Mouse (Mus musculus) midbrain, embryonic 13.5 days (tissue): Measurements from ENCODE around the gene St7. TPM values are rescaled to one million over a fixed set of nuclear protein-coding genes. Genes with fewer than 3 reads are reported as not detected.

Experiments
- ATAC-seq: fragments of 200-750 bp; cut with Nextera tagmentation; 2 replicates; pipeline ENCODE4 v1.8.0; 2017; ENCODE audit warnings: mild to moderate bottlenecking, moderate TSS enrichment, moderate library complexity
- H3K27ac ChIP-seq: fragments of 300-500 bp; sonication (generic); 2 replicates; pipeline ENCODE4 v1.5.1; 2015; ENCODE audit warnings: inconsistent platforms, mild to moderate bottlenecking, moderate library complexity
- H3K27me3 ChIP-seq: fragments of 300-500 bp; sonication (generic); 2 replicates; pipeline ENCODE4 v1.6.1; 2015; ENCODE audit warnings: mild to moderate bottlenecking, inconsistent platforms
- H3K36me3 ChIP-seq: fragments of 300-500 bp; sonication (generic); 2 replicates; pipeline ENCODE4 v1.6.1; 2015; ENCODE audit warnings: mild to moderate bottlenecking, inconsistent platforms
- H3K4me1 ChIP-seq: fragments of 300-500 bp; sonication (generic); replicated peaks from 2 replicates; pipeline ENCODE4 v1.6.1; 2015; ENCODE audit warnings: inconsistent platforms
- H3K4me2 ChIP-seq: fragments of 300-500 bp; sonication (generic); replicated peaks from 2 replicates; pipeline ENCODE4 v1.6.1; 2015; ENCODE audit warnings: moderate library complexity, mild to moderate bottlenecking, inconsistent platforms
- H3K4me3 ChIP-seq: fragments of 300-500 bp; sonication (generic); replicated peaks from 2 replicates; pipeline ENCODE4 v1.5.1; 2015; ENCODE audit warnings: mild to moderate bottlenecking, inconsistent platforms
- H3K9ac ChIP-seq: fragments of 300-500 bp; sonication (generic); replicated peaks from 2 replicates; pipeline ENCODE4 v1.6.1; 2015; ENCODE audit warnings: mild to moderate bottlenecking, inconsistent platforms
- H3K9me3 ChIP-seq: fragments of 300-500 bp; sonication (generic); 2 replicates; pipeline ENCODE4 v1.6.1; 2016; ENCODE audit warnings: mild to moderate bottlenecking, inconsistent platforms
- WGBS: fragments of 180-500 bp; shearing (Covaris S2); methylation state at CpG from one replicate; pipeline ENCODE4 v1.1.7; 2015; 5-methylcytosine and 5-hydroxymethylcytosine counted together
- polyA plus RNA-seq: library from polyadenylated mRNA; unstranded; fragments of >200 nt; fragmentation: Nextera tagmentation; extraction: Ambion mirVana; gene quantifications from 2 replicates; pipeline ENCODE4 v1.2.1, GENCODE M21; 2015

The St7 gene
- polyA plus RNA-seq, 1 experiment from 2014 or later = 63.0 TPM

GRCm38 (mm10) chr6:17922180-17922579 is 229.4 kb downstream of the St7 start:
- no peak for ATAC-seq
- H3K9ac ChIP-seq = no peak overlapping the region
- H3K4me2 ChIP-seq = no peak overlapping the region
- peaks cover 9% of the 10 kb centered on the region for H3K4me1 ChIP-seq
- H3K36me3 ChIP-seq = peaks cover 39% of the 10 kb centered on the region
- WGBS = 88% methylated on average over 1 of the region's 1 CpGs
- no peaks in the 10 kb centered on the region for H3K9me3 ChIP-seq
- H3K27me3 ChIP-seq = no peaks in the 10 kb centered on the region
- no peak overlapping the region for H3K4me3 ChIP-seq
- no peak overlapping the region for H3K27ac ChIP-seq

DNA sequence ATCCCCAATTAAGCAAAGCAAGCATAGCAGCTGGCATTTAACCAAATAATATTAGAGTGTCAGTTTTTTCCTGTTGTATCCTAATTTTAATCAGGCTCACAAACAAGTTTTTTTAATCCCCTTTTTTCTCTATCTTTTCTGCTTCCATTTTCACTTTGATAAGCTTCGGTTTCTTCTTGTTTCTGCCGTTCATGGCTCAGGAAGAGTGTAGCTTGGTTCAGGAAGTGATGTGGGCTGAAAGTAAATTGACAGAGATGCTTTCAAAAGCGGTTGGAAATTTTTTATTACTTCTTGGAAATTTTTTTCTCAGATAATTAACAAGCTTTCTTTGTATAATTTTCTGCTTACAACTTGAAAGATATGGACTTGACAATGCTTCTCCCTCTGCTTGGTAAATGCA is 230.2 kb downstream of the St7 start:
- Histone ChIP-seq H3K36me3 (peaks cover 39% of the 10 kb centered on the region), H3K4me3 (no peak overlapping the region), H3K9ac (no peak overlapping the region), H3K9me3 (no peaks in the 10 kb centered on the region), H3K4me1 (peaks cover 13% of the 10 kb centered on the region), H3K27ac (no peak overlapping the region), H3K4me2 (no peak overlapping the region), H3K27me3 (no peaks in the 10 kb centered on the region)
- no peak for ATAC-seq
- 87% methylated on average over 3 of the region's 3 CpGs for WGBS

DNA sequence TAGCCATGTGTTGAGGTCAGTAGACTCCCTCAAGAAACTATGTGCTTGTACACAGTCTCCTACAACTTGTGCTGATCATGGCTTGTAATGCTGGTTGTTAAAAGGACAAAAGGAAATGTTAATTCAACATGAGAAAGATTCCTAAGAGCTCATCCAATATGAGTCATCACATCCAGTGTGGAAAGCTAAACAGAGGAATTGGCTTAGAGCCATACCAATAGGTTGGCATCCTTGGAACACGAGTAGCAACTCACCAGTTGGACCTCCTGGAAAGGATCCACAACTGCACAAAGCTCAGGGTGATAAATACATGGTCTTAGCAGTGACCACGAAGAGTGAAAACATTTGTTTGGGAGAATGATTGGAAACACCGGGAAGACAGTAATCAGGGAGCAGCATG is 230.6 kb downstream of the St7 start:
- Histone ChIP-seq H3K9ac (no peak overlapping the region), H3K9me3 (no peaks in the 10 kb centered on the region), H3K4me1 (peaks cover 13% of the 10 kb centered on the region), H3K27me3 (no peaks in the 10 kb centered on the region), H3K4me2 (no peak overlapping the region), H3K4me3 (no peak overlapping the region), H3K27ac (no peak overlapping the region), H3K36me3 (peaks cover 39% of the 10 kb centered on the region)
- 86% methylated on average over 3 of the region's 3 CpGs for WGBS
- no peak for ATAC-seq

DNA sequence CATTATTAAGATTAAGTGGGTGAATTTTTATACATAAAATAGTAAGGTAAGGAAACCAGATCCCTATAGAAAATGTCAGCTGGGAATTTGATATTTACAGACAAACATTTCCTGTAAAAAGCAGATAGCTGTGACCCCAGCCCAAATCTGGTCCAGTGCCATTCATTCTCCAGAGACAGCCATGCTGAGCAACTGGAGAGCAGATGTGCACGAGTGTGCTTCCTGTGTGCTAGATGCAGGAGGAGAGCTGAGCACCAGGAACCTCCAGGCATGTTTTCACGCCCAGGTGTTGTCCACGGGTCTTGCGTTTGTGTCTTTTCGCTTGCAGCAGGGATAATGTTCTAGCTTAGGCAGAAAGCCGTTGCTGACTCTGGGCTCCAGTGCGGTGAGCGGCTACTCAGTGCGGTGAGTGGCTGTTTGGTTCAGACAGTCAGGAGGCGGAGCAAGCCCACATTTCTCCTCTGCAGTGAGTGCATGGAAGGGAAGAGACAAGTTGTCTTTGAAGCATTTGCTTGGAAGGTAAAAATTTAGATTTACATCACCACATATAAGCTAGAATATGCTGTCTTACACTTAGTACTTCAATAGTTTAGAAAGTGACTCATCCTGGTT is 231.3 kb downstream of the St7 start:
- Histone ChIP-seq H3K9ac (no peak overlapping the region), H3K36me3 (peaks cover 38% of the 10 kb centered on the region), H3K4me2 (no peak overlapping the region), H3K4me3 (no peak overlapping the region), H3K27me3 (no peaks in the 10 kb centered on the region), H3K9me3 (no peaks in the 10 kb centered on the region), H3K4me1 (peaks cover 13% of the 10 kb centered on the region), H3K27ac (no peak overlapping the region; the same call in 1 of the 2 replicates)
- no peak for ATAC-seq
- WGBS = 90% methylated on average over 10 of the region's 10 CpGs

DNA sequence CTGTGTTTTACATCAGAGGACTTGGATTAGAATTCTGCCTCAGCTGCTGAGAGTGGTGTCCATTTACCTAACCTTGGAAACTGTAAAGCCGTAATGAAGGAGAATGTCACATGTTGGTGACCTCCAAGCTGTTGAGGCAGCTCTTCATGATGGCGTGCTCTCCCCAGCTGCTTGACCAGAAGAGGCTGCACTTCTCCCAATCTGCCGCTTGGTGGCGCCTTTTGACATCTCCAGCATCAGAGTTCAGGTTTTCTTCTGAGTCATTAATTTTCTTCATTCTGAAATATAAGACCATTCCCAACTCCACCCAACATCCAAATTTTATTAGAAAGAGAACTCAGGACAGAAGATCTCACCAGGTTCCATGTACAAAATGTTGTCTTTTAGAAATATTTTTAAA is 232.5 kb downstream of the St7 start:
- Histone ChIP-seq H3K27me3 (no peaks in the 10 kb centered on the region), H3K9ac (no peak overlapping the region), H3K4me3 (no peak overlapping the region), H3K4me2 (no peak overlapping the region), H3K9me3 (no peaks in the 10 kb centered on the region), H3K27ac (no peak overlapping the region), H3K36me3 (peaks cover 27% of the 10 kb centered on the region), H3K4me1 (peaks cover 13% of the 10 kb centered on the region)
- no peak for ATAC-seq
- WGBS = 44% methylated on average over 4 of the region's 4 CpGs

DNA sequence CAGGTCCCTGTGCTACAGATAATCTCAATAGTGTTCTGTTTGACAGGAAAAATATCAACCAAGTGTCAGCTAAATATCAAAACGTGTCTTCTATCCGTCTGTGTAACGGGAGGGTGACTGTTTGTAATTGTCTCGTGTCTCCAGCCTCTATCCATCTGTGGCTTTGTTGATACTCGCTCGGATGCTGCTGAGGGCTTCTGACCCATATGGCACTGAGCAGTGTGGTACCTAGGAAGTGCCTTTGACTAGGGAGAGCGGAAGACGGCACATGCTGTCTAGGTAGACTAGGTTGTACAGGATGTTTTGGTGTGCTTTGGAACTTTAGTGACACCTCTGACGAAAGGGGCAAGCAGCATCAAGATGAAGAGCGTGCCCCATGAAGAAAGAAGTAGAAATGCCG is 235.0 kb downstream of the St7 start:
- H3K9ac ChIP-seq = no peak overlapping the region
- no peak for ATAC-seq
- H3K4me2 ChIP-seq = no peak overlapping the region
- H3K9me3 ChIP-seq = no peaks in the 10 kb centered on the region
- 79% methylated on average over 11 of the region's 11 CpGs for WGBS
- H3K4me3 ChIP-seq = no peak overlapping the region
- 0 out of 2 replicates have a peak overlapping the region, but pooled peaks have one; percentile 25 for H3K27ac ChIP-seq
- peaks cover 13% of the 10 kb centered on the region for H3K4me1 ChIP-seq
- peaks cover 21% of the 10 kb centered on the region for H3K36me3 ChIP-seq
- no peaks in the 10 kb centered on the region for H3K27me3 ChIP-seq

DNA sequence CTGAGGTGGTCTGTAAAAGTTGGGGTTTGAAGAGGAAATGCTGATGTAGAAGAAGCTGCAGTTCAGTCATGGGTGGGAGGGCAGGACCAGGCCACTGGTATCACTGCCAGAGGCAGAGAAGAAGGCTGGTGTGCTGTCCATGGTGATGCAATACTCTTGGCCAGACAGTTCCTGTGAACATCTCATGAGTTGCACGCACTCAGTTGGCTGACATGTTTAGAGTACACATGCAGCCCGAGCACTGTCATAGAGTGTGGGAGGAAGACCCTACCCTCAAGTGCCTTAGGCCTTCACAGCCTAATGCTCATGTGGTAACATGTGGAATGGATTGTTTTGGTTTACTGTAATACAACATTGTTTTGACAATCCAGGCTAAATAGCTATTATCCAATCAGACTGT is 238.5 kb downstream of the St7 start:
- H3K9me3 ChIP-seq = no peaks in the 10 kb centered on the region
- whole genome bisulfite sequencing = 97% methylated on average over 2 of the region's 2 CpGs
- H3K9ac ChIP-seq = no peak overlapping the region
- no peaks in the 10 kb centered on the region for H3K27me3 ChIP-seq
- H3K4me1 ChIP-seq = peaks cover 9% of the 10 kb centered on the region
- peaks cover 29% of the 10 kb centered on the region for H3K36me3 ChIP-seq
- H3K4me2 ChIP-seq = no peak overlapping the region
- no peak overlapping the region for H3K4me3 ChIP-seq
- H3K27ac ChIP-seq = no peak overlapping the region
- no peak for ATAC-seq

DNA sequence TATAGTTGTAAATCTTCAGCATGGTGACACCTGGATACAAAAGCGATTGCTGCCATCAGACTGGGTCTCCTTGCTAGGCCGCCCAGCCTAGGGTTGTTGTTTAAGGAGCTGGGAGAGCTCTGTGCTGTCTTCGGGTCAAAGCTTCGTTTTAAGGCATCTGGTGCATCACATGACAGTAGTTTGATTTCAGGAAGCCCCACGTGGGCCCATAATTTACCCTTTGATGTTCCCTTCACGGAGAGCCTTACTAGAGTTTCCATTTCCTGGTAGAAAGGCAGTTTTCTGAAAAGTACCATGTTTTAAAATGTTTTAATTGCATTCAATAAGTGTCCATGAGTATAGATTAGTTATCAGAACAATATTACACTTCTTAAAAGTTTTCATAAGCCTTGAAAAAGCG is 239.1 kb downstream of the St7 start:
- Histone ChIP-seq H3K9ac (no peak overlapping the region), H3K36me3 (peaks cover 29% of the 10 kb centered on the region), H3K4me3 (no peak overlapping the region), H3K4me1 (peaks cover 4% of the 10 kb centered on the region; the same call in 1 of the 2 replicates), H3K27me3 (no peaks in the 10 kb centered on the region), H3K9me3 (no peaks in the 10 kb centered on the region), H3K27ac (no peak overlapping the region), H3K4me2 (no peak overlapping the region)
- ATAC-seq = no peak
- 89% methylated on average over 7 of the region's 7 CpGs for WGBS

DNA sequence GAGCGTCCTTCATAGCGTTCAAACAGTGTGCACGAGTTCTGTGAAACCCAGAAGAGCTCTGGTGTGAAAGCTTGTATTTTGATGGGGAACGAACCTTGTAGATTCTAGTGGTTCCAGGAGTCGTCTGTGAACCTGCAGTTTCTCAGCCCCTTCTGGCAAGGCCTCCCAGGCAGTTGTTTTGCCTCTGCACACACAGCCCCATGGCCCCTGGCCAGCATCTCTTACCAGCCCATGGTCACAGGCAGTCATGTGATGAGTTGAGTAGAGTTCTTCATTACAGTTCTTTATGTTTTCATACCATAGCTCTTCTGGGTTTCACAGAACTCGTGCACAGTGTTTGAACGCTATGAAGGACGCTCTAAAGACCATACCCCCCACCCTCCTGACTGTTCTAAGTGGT is 240.1 kb downstream of the St7 start:
- H3K4me2 ChIP-seq = no peak overlapping the region
- 93% methylated on average over 8 of the region's 8 CpGs for WGBS
- H3K36me3 ChIP-seq = peaks cover 34% of the 10 kb centered on the region
- no peak overlapping the region for H3K27ac ChIP-seq
- no peak overlapping the region for H3K4me3 ChIP-seq
- ATAC-seq = no peak
- H3K4me1 ChIP-seq = no peaks in the 10 kb centered on the region
- no peak overlapping the region for H3K9ac ChIP-seq
- no peaks in the 10 kb centered on the region for H3K27me3 ChIP-seq
- no peaks in the 10 kb centered on the region for H3K9me3 ChIP-seq

DNA sequence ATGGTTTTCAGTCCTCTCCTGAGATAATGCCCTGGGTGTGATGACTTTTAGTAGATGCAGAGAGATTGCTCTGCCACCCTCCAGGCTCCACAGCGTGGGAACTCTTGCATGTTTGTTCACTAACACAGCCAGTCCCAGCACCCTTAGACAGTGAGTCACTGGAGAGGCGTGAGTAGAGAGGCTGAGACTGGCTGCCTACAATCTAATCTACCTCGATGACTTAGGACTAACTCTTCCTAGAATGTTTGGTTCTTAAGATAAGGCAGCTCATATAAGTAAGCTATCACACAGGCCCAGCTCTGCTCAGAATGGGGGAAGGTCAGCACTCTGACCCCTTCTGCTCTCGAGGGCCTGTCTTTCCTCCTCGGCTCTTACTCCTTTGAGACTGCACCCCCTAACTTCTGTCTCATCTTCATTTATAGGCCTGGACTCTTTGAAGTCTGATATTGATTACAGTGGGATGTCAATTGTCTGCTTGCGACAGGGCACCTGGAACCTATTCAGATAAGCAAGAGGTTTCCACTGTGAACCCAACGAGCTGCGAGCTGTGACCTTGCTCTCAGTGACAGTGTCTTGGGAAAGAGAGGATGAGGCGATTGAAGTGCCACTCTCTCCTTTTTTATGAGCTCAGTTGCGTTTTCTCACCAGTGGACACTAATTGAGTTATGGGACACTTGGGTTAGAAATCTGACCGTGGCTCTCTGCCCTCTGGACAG is 246.1 kb downstream of the St7 start:
- Histone ChIP-seq H3K4me3 (no peak overlapping the region), H3K4me1 (peaks cover 8% of the 10 kb centered on the region), H3K4me2 (no peak overlapping the region), H3K9me3 (no peaks in the 10 kb centered on the region), H3K27ac (no peak overlapping the region), H3K36me3 (peaks cover 72% of the 10 kb centered on the region), H3K27me3 (no peaks in the 10 kb centered on the region), H3K9ac (no peak overlapping the region)
- 79% methylated on average over 11 of the region's 11 CpGs for WGBS
- no peak for ATAC-seq

DNA sequence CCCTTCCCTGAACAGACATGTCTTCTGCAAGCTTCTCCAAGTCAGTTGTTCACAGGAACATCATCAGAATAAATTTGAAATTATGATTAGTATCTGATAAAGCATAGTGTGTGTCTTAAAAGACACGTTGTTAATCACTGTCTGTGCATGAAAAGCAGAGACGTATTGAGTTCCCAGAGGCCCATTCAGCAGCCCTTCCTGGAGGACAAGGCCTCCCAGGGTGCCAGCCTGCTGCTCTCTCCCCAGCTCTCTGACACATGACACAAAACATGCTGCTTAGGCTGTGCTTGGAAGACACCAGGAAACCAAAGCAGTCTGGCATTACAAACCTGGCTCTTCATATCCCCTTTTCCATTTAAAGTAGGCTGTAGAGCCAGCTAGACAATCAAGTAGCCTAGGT is 249.2 kb downstream of the St7 start:
- Histone ChIP-seq H3K4me3 (no peak overlapping the region), H3K4me1 (peaks cover 8% of the 10 kb centered on the region), H3K27ac (0 out of 2 replicates have a peak overlapping the region, but pooled peaks have one; percentile 7), H3K9ac (no peak overlapping the region), H3K36me3 (peaks cover 51% of the 10 kb centered on the region), H3K27me3 (no peaks in the 10 kb centered on the region), H3K9me3 (no peaks in the 10 kb centered on the region), H3K4me2 (no peak overlapping the region)
- WGBS = 29% methylated on average over 2 of the region's 2 CpGs
- no peak for ATAC-seq

DNA sequence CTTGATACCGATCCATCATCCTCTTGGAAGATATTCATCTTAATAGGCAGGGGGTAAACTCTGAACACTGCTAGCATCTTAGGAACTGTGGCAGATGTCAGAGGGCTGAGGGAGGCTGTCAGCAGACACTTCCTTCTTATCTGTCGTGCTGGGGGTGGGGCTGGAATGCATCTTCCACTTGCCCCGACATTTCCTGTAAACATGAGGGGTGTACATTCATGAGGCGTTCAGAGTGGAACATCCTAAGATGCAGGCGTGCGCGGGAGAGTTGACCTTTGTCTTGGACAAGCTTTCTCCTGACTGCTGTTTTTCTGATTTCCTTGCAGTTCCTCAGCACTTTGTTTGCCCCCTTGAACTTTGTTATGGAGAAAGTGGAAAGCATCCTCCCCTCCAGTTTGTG is 249.6 kb downstream of the St7 start:
- 0 out of 2 replicates have a peak overlapping the region, but pooled peaks have one; percentile 7 for H3K27ac ChIP-seq
- no peak overlapping the region for H3K9ac ChIP-seq
- H3K36me3 ChIP-seq = peaks cover 48% of the 10 kb centered on the region
- no peak for ATAC-seq
- H3K4me3 ChIP-seq = no peak overlapping the region
- no peaks in the 10 kb centered on the region for H3K27me3 ChIP-seq
- H3K9me3 ChIP-seq = no peaks in the 10 kb centered on the region
- peaks cover 8% of the 10 kb centered on the region for H3K4me1 ChIP-seq
- 70% methylated on average over 7 of the region's 7 CpGs for WGBS
- H3K4me2 ChIP-seq = no peak overlapping the region
